Mouse (Mus musculus) B cell, adult 2 months (primary cell): ENCODE results near the gene Sema6c.
"Not testable (repeated sequence)": the region's sequence is repeated elsewhere in the genome, so short reads cannot be mapped to it uniquely, and the experiment has no call there.

Experiments used
- DNase-seq, 2 experiments: peaks; one replicate each; pipeline ENCODE4 v3.0.0; 2022

The Sema6c gene

DNA sequence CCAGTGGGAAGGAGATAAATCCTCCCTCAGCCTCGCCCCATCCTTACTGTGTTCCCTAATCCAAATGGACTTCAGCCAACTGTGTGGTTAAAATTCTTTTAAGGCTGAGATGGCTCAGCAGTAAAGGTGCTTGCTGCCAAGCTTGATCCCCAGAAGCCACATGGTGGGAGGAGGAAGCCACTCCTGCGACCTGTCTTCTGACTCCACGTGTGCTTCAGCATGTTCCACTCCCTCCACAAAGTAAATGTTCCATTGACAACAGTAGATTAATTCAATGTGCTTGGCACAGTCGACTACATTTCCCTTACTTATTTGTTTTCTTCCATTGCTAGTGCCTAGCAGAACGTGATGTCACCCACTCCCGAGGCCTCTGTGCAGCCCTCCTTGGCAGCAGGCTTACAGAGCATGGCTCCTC, 34.5 kb downstream of the Sema6c start:
- no peak for DNase-seq

DNA sequence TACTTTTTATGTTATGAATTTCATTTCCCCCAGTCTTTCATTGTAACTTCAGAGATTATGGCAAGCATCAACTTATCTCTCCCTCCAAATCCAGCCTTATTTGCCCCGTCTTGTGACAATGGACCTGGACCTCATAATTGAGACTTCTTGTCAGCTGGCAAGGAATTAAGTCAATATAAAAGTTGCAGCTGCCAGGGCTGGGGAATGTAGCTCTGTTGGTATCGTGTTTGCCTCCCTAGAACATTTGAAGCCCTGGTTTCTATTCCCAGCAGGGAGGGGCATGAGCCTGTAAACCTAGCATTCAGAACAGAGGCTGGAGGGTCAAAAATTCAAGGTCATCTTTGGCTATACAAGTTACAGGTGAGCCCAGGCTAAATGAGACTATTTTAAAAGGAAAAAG, 35.5 kb downstream of the Sema6c start:
- DNase-seq: no peak

DNA sequence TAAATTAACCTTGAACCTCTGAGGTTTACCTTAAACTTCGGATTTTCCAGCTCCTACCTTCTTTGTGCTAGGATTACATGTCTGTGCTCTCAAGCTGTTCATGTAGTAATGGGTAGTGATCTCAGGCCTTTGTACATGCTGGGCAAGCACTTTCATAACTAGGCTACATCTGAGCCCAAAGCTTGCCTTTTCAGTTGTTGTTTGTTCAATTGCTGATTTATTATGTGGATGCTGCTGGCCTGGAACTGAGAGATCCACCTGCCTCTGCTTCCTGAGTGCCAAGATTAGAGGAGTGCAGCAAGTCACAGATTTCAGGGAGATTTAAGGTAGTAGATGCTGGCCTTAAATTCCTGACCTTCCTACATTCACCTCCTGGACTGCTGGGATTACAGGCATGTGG, 38.8 kb downstream of the Sema6c start:
- no peak for DNase-seq

DNA sequence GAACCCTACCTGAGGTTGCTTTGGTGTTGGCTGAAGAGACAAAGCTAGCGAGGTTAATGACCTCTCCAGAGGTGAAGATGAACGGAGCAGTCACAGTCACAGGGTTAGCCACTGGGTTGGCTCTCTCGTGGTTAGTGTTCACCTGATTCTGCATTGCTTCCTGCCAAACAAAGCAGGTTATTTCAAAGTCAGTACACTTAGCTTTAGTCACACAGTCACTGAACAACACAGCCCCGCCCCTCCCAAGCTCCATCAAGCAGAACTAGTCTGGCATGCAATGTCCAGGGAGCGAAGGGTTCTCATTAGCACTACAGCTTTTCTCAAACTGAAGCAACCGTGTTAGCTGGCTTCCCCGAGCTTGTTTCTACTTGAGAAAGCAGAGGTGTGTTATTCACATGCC, 39.9 kb downstream of the Sema6c start:
- no peak for DNase-seq

DNA sequence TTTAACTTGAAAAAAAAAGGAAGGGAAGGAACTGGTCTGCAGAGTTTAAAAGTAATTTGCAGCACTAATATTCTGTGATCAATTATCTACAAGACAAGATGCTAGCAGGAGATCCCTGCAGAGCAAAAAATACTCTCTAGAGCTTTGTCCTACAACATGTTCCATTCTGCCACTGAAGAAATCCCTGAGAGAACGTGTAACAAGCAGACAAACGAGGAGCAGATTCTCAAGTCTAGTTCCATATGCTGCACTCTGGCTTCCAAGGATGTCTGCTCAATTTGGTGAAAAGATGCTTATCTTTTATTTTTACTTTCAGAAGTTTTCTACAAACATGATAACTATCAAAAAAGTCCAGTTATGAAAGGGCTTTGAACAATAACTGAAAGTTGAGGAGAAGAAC, 40.3 kb downstream of the Sema6c start:
- DNase-seq: no peak

DNA sequence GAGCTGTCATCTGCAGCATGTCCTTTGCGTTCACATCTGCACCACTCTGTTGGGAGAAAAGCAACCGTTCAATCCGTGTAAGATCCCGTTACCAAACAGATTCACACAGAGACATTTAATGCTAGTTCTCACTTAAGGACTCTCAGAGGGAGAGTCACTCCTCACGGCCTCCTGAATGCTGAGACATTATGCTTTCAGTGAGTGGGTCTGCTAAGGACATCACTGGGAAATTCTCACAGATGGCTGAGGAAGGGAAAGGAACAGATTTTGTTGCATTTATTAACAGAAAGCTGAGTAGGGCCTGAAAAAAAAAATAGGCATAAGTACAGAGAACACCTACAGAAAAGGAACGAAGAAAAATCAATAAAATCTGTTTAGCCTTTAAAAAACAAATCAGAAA, 43.6 kb downstream of the Sema6c start:
- no peak for DNase-seq

DNA sequence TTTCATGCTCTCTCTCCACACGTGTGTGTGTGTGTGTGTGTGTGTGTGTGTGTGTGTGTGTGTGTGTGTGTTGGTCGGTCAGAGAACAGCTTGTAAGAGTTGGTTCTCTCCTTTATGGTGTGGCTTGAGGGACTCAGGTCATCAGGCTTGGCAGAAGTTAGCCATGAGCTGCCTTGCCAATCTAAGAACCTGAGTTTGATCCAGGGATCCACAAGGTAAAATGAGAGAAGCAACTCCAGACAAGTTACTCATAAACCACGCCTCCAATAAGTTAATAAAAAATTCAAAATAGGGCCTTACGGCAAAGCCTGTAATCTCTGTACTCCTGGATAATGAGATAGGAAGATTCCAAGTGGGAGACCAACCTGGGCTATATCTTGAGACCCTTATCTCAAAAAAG, 48.0 kb downstream of the Sema6c start:
- DNase-seq: no peak

DNA sequence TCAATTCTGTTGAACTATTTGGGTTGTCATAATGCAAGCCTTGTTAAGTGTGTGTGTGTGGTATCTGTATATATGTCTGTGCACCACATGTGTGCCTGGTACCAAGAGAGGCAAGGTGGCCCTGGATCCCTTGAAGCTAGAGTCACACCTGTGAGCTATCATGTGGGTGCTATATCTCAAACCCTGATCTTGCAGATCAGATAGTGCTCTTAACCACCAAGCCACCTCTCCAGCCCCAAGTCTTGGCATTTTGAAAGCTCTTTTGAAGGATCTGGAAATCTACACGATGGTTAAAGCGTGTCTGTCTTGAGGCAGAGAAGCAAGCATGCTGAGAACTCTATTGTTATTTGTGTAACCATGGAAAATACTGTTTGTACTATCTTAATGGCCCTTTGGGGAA, 50.3 kb downstream of the Sema6c start:
- DNase-seq: no peak

DNA sequence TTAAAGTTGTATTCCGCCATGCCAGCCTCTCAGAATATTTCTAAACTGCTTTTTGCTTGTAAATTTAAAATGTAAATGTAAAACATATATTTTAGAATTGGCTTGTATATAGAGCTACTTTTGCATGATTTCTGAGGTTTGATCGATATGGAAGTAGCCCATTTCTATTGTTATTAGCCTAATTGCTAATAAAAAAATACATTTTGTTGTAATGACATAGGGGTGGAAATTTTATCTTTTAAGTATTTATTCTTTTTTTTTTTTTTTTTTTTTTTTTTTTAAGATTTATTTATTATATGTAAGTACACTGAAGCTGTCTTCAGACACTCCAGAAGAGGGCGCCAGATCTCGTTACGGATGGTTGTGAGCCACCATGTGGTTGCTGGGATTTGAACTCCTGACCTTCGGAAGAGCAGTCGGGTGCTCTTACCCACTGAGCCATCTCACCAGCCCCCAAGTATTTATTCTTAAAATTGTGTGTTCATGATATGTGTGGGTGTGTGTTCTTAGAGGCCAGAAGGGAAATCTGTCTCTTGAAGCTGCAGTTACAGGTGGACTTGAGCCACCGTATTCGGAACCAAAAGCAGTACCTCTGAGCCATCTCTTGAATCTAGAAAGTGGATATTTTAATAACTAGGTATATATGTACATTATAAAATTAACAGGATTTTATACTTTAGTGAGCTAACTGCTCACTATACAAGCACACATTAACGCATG, 52.8 kb downstream of the Sema6c start:
- not testable (repeated sequence) for DNase-seq

DNA sequence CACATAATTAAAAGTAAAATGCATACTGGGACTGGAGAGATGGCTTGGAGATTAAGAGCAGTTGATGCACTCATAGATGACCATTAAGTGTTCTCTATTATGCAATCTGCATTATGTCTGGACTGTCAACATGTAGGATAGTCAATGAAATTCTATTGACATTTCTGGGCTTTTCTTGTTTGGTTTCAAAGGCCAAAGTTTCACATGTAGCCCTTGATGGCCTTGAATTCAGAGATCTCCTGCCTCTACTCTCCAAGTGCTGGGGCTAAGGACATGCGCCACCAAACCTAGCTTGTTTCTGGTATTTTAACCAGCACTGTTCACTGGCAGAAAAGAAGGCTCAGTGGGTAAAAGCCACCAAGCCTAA, 53.3 kb downstream of the Sema6c start:
- DNase-seq: no peak

DNA sequence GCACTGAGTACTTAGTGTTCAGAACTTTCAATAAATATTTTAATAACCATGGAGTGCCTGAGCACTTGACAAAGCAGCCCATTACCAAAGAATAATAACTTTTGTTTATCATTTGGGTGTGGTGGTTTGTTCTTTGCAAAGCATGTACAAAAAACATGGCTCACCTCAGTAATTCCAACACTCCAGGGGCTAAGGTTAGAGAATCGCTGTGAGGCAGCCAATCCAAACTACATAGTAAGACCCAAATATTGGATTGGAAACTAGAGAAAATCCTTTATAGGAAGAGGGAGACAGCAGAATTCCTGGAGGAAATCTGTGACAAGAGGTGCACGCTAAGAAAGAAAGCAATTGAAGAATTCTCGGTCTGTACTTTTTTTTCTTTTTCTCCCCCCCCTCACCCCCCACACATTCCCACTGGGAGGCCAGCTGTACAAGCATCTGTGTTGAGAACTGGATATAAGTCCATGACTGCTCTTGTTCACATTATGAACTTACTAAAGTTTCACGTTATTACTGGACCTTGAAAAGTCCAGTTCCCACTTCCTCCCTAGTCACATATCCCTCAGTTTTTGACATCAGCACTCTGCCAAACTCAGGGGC, 56.5 kb downstream of the Sema6c start:
- no peak for DNase-seq

DNA sequence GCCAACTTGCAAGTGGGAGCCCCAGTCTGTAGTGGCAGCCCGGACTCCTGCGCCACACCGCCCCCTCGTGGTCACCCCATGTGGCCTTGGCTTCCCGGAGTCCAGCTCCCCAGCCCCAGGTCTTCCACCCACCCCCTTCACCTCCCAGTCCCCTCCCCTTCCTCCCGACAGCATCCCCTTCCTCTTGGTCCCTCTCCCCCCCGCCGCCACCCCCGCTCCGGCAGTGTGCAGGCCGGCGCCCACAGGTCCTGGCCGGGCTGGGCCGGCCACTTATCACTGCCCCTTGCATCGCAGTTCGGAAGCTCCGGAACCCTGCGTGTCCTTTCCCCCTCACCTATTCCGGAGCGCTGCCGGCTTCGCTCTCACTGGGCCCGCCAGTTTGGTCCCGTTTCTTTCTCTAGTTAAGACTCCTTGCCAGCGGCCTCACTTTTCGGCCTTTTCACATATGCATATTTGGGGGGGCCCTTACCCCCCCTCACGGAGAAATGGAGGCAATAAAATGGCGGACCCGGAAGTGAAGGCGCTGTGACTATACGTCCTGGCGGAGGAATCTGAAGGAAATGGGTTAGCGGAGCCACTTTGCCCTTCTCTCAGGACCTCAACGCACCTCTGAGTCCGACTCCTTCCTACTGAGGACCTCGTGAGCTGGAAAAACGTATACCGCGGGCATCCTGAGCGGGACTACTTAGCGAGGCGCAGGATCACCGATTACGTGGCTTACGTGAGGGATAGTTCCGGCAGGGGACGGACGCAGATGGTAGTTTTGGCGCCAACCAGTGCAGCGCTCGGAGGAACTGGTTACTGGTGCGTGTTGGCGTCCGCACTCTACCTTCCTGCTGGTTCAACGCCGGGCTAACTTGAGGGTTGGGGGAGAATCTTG, 57.2 kb downstream of the Sema6c start, which contains the start of gene Gabpb2:
Gene Gabpb2 (minus strand): TSS at position 662 of the 880 bp plus-strand sequence.
- peak; percentile 95 to 96 for DNase-seq

DNA sequence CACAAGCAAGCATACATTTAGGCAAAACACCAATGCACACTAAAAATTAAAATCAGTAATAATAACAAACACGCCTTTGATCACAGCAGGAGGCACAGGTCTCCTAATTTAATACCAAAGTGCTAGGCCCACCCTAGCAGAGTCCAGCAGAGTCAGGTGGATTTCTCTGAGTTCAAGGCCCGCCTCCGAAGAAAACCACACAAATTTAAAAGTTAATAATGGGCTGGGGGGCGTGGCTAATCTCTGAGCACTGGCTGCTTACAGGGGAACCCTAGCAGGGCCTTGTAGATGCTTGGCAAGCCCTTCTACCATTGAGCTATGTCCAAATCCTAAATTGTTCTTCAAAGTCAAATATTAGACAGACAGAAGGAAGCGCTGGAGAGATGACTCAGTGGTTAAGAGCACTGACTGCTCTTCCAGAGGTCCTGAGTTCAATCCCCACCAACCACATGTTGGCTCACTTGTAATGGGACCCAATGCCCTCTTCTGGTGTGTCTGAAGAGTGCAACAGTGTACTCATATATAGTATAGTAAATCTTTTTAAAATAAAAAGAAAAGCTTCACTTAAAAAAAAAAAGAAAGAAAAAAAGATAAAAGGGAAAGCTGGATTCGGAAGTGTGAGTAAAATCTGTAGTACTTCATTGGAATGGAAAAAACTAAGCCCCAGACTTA, 58.3 kb downstream of the Sema6c start:
- peak; percentile 50 to 51 for DNase-seq

DNA sequence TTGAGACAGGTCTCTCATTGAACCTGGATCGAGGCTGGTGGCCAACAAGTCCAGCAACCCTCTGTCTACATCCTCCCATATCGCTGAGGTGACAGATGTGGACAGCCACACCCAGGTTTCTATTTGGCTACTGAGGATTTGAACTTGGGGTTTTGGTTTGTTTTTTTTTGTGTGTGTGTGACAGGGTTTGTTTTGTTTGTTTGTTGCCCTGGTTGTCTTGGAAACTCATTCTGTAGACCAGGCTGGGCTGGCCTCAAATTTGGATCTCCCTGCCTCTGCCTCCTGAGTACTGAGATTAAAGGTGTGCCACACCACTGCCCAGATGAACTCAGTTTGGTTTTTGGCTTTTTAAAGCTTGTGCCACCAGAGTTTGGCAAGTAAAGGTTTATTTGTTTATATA, 62.8 kb downstream of the Sema6c start:
- peak in 1 of 2 experiments; percentile 10 for DNase-seq
